Mouse (Mus musculus): ENCODE measurements around the gene Chrna10. TPM values are rescaled to one million over a fixed set of nuclear protein-coding genes. Genes with fewer than 3 reads are reported as not detected.

Chrna10 gene
- total and polyA plus RNA-seq, 3 experiments, result not detected

GRCm38 (mm10) chr7:102102241-102102640 is 14.4 kb downstream of the Chrna10 start:
- Histone ChIP-seq H3K9me3 (replicated peaks; ENCODE audit: insufficient read depth, low read length) (no peaks in the 10 kb centered on the region), H3K27me3 (ENCODE audit: control insufficient read depth in 1 of 2, insufficient read depth in 2 of 2, low read length in 2 of 2) (no peaks in the 10 kb centered on the region; a peak in 2 of 4 replicates), H3K79me2 (ENCODE audit: control insufficient read depth, insufficient read depth, low read length, poor library complexity) (no peaks in the 10 kb centered on the region), H3K36me3 (ENCODE audit: control insufficient read depth in 1 of 2, insufficient read depth in 2 of 2, low read length in 2 of 2) (peaks cover 0 to 3% of the 10 kb centered on the region in 2 experiments; a peak in 1 of 4 replicates), H3K27ac (ENCODE audit: control insufficient read depth, low read depth, low read length) (no peak overlapping the region), H3K4me3 (ENCODE audit: control insufficient read depth in 1 of 2, insufficient read depth in 1 of 2, low read depth in 2 of 2, low read length in 2 of 2) (no peak overlapping the region), H3K9ac (ENCODE audit: control insufficient read depth, low read depth, low read length, poor library complexity, severe bottlenecking) (no peak overlapping the region), H3K4me1 (ENCODE audit: control insufficient read depth in 1 of 2, insufficient read depth in 2 of 2, low read length in 2 of 2) (peaks cover 6 to 9% of the 10 kb centered on the region in 2 experiments)
- DNase-seq (ENCODE audit: low read depth, low spot score), result no peak
- TF ChIP-seq GABPA (IDR thresholded peaks at IDR 0.05; ENCODE audit: low read depth, low read length) (no peak), ETS1 (IDR thresholded peaks at IDR 0.05; ENCODE audit: low read depth, low read length) (no peak), CHD1 (IDR thresholded peaks at IDR 0.05; ENCODE audit: low read depth, low read length) (no peak), EP300 (IDR thresholded peaks at IDR 0.05; ENCODE audit: low read depth in 1 of 2, low read length in 2 of 2) (no peak), JUND (IDR thresholded peaks at IDR 0.05; ENCODE audit: low read depth, low read length) (no peak), TBP (IDR thresholded peaks at IDR 0.05; ENCODE audit: low read depth, low read length) (no peak), USF1 (IDR thresholded peaks at IDR 0.05; ENCODE audit: low read depth, low read length) (no peak), CHD2 (IDR thresholded peaks at IDR 0.05; ENCODE audit: low read length) (no peak), UBTF (IDR thresholded peaks at IDR 0.05; ENCODE audit: borderline replicate concordance, insufficient read depth, low read depth, low read length) (no peak), ZNF384 (IDR thresholded peaks at IDR 0.05; ENCODE audit: low read depth, low read length) (no peak), ELF1 (IDR thresholded peaks at IDR 0.05; ENCODE audit: low read depth, low read length) (no peak), GATA1 (IDR thresholded peaks at IDR 0.05; ENCODE audit: low read depth, low read length) (no peak)

GRCm38 (mm10) chr7:102101487-102101886 is 15.1 kb downstream of the Chrna10 start, which contains the start of gene Art1:
Gene Art1, plus strand, starts transcription at chr7:102101743.
- no peak for DNase-seq (ENCODE audit: low read depth, low spot score)
- Histone ChIP-seq H3K9ac (ENCODE audit: control insufficient read depth, low read depth, low read length, poor library complexity, severe bottlenecking) (no peak within 1 kb of the TSS), H3K9me3 (replicated peaks; ENCODE audit: insufficient read depth, low read length) (no peaks in the 10 kb centered on the region), H3K36me3 (ENCODE audit: control insufficient read depth in 1 of 2, insufficient read depth in 2 of 2, low read length in 2 of 2) (peaks cover 0 to 3% of the 10 kb centered on the region in 2 experiments; a peak in 1 of 4 replicates), H3K4me3 (ENCODE audit: control insufficient read depth in 1 of 2, insufficient read depth in 1 of 2, low read depth in 2 of 2, low read length in 2 of 2) (no peak within 1 kb of the TSS), H3K4me1 (ENCODE audit: control insufficient read depth in 1 of 2, insufficient read depth in 2 of 2, low read length in 2 of 2) (peaks cover 6 to 9% of the 10 kb centered on the region in 2 experiments), H3K27me3 (ENCODE audit: control insufficient read depth in 1 of 2, insufficient read depth in 2 of 2, low read length in 2 of 2) (no peaks in the 10 kb centered on the region; a peak in 1 of 4 replicates), H3K79me2 (ENCODE audit: control insufficient read depth, insufficient read depth, low read length, poor library complexity) (no peaks in the 10 kb centered on the region), H3K27ac (ENCODE audit: control insufficient read depth, low read depth, low read length) (no peak within 1 kb of the TSS)
- TF ChIP-seq USF1 (IDR thresholded peaks at IDR 0.05; ENCODE audit: low read depth, low read length) (no peak), UBTF (IDR thresholded peaks at IDR 0.05; ENCODE audit: borderline replicate concordance, insufficient read depth, low read depth, low read length) (no peak), ZKSCAN1 (IDR thresholded peaks at IDR 0.05; ENCODE audit: low read depth, low read length) (no peak), ZNF384 (IDR thresholded peaks at IDR 0.05; ENCODE audit: low read depth, low read length) (no peak), MAFK (IDR thresholded peaks at IDR 0.05; ENCODE audit: borderline replicate concordance, low read depth, low read length) (no peak), ZC3H11A (IDR thresholded peaks at IDR 0.05; ENCODE audit: low read depth, low read length) (no peak), SIN3A (IDR thresholded peaks at IDR 0.05; ENCODE audit: low read length) (no peak), POLR2AphosphoS5 (IDR thresholded peaks at IDR 0.05; ENCODE audit: borderline replicate concordance, low read depth, low read length) (no peak), MYC (IDR thresholded peaks at IDR 0.05; ENCODE audit: low read depth, low read length) (no peak)
